Mouse (Mus musculus) neural tube, embryonic 12.5 days (tissue): ENCODE data around the gene Zfp296. TPM values are rescaled to one million over a fixed set of nuclear protein-coding genes. Genes with fewer than 3 reads are reported as not detected.

Experiments used
- ATAC-seq: fragments of 200-750 bp; cut with Nextera tagmentation; 2 replicates; pipeline ENCODE4 v1.8.0; 2017; ENCODE audit warnings: low read depth, mild to moderate bottlenecking, moderate TSS enrichment, moderate library complexity; ENCODE audit not compliant: low FRiP score
- H3K27ac ChIP-seq: fragments of 300-500 bp; sonication (generic); 2 replicates; pipeline ENCODE4 v1.5.1; 2016
- H3K27me3 ChIP-seq: fragments of 300-500 bp; sonication (generic); replicated peaks from 2 replicates; pipeline ENCODE4 v1.6.1; 2016; ENCODE audit warnings: mild to moderate bottlenecking
- H3K36me3 ChIP-seq: fragments of 300-500 bp; sonication (generic); 2 replicates; pipeline ENCODE4 v1.6.1; 2016; ENCODE audit warnings: mild to moderate bottlenecking
- H3K4me1 ChIP-seq: fragments of 300-500 bp; sonication (generic); 2 replicates; pipeline ENCODE4 v1.6.1; 2016
- H3K4me2 ChIP-seq: fragments of 300-500 bp; sonication (generic); replicated peaks from 2 replicates; pipeline ENCODE4 v1.6.1; 2016; ENCODE audit warnings: mild to moderate bottlenecking
- H3K4me3 ChIP-seq: fragments of 300-500 bp; sonication (generic); 2 replicates; pipeline ENCODE4 v1.5.1; 2016
- H3K9ac ChIP-seq: fragments of 300-500 bp; sonication (generic); 2 replicates; pipeline ENCODE4 v1.6.1; 2016; ENCODE audit warnings: mild to moderate bottlenecking
- H3K9me3 ChIP-seq: fragments of 300-500 bp; sonication (generic); 2 replicates; pipeline ENCODE4 v1.6.1; 2016; ENCODE audit warnings: mild to moderate bottlenecking
- WGBS: fragments of 180-500 bp; shearing (Covaris S2); methylation state at CpG from one replicate; pipeline ENCODE4 v1.1.7; 2016; 5-methylcytosine and 5-hydroxymethylcytosine counted together
- polyA plus RNA-seq: library from polyadenylated mRNA; unstranded; fragments of >200 nt; fragmentation: Nextera tagmentation; extraction: Ambion mirVana; gene quantifications from 2 replicates; pipeline ENCODE4 v1.2.1, GENCODE M21; 2016

Gene Zfp296
- polyA plus RNA-seq = 0.30 TPM in 1 of 2 replicates, not detected in the other

DNA sequence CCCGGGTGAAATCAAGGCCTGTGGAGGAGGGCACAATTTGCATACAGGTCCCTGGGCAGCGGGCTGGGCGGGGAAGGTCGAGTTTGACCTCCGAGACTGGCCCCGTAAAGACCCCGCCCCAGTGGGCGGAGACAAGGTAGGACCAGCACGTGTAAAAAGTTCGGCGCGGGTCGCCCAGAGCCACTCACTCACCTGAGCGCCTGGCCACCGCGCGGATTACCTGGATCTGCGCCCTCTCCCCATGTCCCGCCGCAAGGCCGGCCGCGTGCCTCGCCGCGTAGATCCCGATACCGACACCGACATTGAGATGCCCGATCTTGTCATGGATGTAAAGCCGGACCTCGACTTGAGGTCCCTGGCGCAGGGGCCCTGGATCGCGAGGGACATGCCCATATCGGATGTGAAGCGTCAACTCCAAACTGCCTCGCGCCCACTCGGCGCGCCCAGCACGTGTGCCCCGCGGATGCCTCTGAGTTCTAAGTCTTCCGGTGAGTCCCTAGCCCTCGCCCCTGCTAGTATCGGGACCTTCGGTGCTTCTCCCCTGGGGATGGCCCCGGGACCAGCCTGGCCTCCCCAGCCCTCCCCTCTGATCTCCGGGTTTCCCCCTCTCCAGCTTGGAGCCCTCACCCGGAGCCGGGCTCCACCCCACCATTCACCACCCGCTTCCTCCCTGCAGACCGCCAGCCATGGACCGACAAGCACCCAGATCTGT lies at the start of gene Zfp296, which contains the start of gene Gemin7:
Gene Zfp296 (plus strand): TSS at position 147 of the 712 bp plus-strand sequence.
Gene Gemin7 (minus strand): TSS at position 455 of the 712 bp plus-strand sequence.
- peak within 1 kb of the TSS; percentile 56 for H3K4me2 ChIP-seq
- H3K9ac ChIP-seq = peak within 1 kb of the TSS; percentile 40; the same call in 1 of the 2 replicates
- peak within 1 kb of the TSS; percentile 30 for H3K4me3 ChIP-seq
- no peak for ATAC-seq
- no peak within 1 kb of the TSS for H3K27ac ChIP-seq
- whole genome bisulfite sequencing = under 1% methylated on average over 56 of the region's 56 CpGs
- peaks cover 22% of the 10 kb centered on the region for H3K36me3 ChIP-seq
- H3K9me3 ChIP-seq = no peaks in the 10 kb centered on the region
- peaks cover 55% of the 10 kb centered on the region for H3K27me3 ChIP-seq
- H3K4me1 ChIP-seq = peaks cover 20% of the 10 kb centered on the region

DNA sequence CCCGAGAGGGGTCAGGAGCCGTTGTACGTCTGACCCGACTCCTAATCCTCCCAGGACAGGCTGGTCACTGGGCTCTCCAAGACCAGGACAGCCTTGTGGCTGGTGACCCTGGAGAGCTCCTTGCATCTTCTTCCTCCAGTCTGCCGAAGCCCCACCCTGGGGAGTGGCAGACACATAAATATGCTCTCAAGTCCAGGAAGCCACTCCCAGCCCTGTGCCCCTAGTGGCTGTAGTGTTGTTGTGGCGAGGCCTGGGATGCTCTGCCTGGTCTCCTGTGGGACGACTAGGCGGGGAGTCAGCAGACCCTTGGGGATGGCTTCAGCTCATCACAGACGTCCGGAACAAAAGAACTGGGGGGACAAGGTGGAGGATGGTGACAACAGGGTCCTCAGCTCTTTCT lies 46.0 kb upstream of the Zfp296 start:
- WGBS = 72% methylated on average over 10 of the region's 10 CpGs
- Histone ChIP-seq H3K9me3 (no peaks in the 10 kb centered on the region), H3K9ac (no peak overlapping the region), H3K36me3 (peaks cover 71% of the 10 kb centered on the region), H3K4me3 (no peak overlapping the region), H3K27me3 (no peaks in the 10 kb centered on the region), H3K4me2 (no peak overlapping the region), H3K27ac (no peak overlapping the region), H3K4me1 (no peaks in the 10 kb centered on the region)
- no peak for ATAC-seq

DNA sequence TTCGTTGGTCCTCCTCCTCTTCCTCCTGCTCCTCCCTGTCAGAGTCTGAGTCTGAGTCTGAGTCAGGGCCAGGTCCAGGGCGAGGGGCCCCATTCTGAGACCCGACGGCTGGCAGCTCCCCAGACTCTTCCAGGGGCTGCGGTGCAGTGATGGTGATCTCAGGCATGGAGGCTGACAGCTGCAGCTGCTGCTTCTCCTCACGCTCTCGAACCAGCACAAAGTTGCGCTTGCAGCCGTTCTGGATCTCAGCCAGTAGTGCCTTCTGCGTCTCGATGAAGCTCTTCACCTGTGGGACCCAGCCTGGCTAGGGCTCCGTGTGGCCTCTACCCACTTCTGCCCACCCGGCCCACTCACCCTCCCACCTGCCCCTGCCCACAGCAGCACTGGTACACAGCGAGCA lies 44.8 kb upstream of the Zfp296 start:
- H3K27me3 ChIP-seq = no peaks in the 10 kb centered on the region
- no peaks in the 10 kb centered on the region for H3K9me3 ChIP-seq
- ATAC-seq = no peak
- H3K4me1 ChIP-seq = no peaks in the 10 kb centered on the region
- 91% methylated on average over 14 of the region's 14 CpGs for WGBS
- peaks cover 71% of the 10 kb centered on the region for H3K36me3 ChIP-seq
- H3K4me3 ChIP-seq = no peak overlapping the region
- no peak overlapping the region for H3K4me2 ChIP-seq
- 0 out of 2 replicates have a peak overlapping the region, but pooled peaks have one; percentile 5 for H3K9ac ChIP-seq
- no peak overlapping the region for H3K27ac ChIP-seq

DNA sequence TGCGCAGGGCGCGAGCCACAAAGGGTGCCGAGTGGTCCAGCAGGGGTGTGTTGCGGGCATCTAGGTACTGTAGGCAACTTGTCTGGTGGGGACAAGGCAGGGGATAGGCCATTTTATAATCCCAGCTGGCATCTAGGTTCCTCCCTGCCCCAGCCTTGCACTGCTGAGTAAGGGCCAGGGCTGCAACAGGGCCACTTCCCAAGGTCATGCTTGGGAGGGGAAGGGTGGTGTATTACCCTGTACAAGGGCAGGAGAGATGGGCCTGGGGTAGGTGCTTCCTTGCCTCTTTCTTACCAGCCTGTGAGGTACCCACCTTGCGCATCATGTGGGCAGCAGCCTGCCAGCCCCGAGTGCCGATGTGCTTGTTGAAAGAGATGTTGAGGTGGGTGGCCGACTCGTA lies 42.4 kb upstream of the Zfp296 start:
- Histone ChIP-seq H3K36me3 (peaks cover 61% of the 10 kb centered on the region), H3K4me2 (no peak overlapping the region), H3K27ac (no peak overlapping the region), H3K4me3 (no peak overlapping the region), H3K9me3 (no peaks in the 10 kb centered on the region), H3K27me3 (no peaks in the 10 kb centered on the region), H3K9ac (no peak overlapping the region), H3K4me1 (no peaks in the 10 kb centered on the region)
- no peak for ATAC-seq
- WGBS = 95% methylated on average over 10 of the region's 10 CpGs

DNA sequence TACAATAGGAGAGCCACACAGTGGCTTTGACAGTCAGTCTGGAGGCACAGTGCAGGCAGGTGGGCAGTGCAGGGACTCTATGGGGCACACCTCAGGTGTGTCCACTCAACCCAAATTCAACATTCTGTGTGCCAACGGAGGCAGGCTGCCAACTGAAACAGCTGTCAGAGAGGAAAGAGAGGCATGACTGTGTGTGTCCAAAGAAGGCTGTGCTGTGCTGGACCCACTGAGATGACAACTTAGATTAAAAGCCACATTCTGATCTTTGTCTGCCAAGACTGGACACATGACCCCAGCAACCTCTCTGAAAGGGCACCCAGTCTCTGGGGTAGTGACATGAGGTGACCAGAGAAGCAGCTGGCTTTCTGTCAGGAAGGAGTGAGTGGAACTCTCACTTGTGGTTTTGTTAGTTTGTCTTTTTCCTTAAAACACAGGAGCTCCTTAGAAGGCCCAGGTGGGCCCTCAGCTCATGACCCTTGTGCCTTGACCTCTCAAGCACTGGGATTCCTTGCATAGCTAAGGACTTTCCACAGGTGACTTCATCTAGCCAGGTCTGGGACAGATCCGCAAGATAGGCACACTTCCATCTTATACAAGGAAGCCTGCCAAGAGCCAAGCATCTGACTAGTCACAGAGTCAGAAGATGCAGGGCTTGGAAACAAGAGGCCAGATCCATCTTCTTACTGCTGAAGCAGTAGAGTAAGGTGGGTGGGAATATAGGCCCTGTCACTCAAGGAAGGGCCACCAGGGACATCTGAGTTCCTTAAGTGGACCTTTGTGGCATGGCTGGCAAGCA lies 36.1 kb upstream of the Zfp296 start:
- Histone ChIP-seq H3K27me3 (no peaks in the 10 kb centered on the region), H3K36me3 (no peaks in the 10 kb centered on the region), H3K4me1 (peaks cover 22% of the 10 kb centered on the region), H3K9me3 (no peaks in the 10 kb centered on the region), H3K4me2 (no peak overlapping the region), H3K27ac (no peak overlapping the region), H3K4me3 (no peak overlapping the region), H3K9ac (no peak overlapping the region)
- 97% methylated on average over 2 of the region's 2 CpGs for WGBS
- ATAC-seq = no peak

DNA sequence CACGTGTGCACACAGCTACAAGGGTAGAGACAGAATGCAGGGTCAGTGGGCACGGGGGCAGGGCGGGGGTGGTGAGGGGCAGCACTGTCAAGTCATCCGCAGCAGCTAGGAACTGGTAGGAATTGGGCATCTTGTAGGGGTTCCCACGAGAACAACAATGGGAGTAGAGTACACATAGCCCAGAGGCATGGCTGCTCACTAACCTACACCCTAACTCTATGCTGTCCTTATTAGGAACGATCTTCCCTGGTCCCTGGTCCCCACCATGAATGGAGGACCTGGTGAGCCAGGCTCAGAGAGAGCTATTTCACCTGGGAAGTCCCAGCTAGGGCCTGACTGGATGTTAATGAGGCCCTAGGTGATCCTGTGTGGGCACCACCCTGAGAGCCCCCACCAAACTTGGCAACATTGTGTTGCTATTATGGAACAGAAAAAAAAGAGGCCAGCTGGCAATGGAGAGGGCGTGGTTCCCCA lies 35.4 kb upstream of the Zfp296 start:
- H3K4me1 ChIP-seq = peaks cover 22% of the 10 kb centered on the region
- no peaks in the 10 kb centered on the region for H3K36me3 ChIP-seq
- peak overlapping the region; percentile 19; the same call in 1 of the 2 replicates for H3K4me2 ChIP-seq
- H3K9ac ChIP-seq = no peak overlapping the region
- no peaks in the 10 kb centered on the region for H3K27me3 ChIP-seq
- no peak overlapping the region for H3K27ac ChIP-seq
- peak; percentile 62 for ATAC-seq
- 74% methylated on average over 7 of the region's 7 CpGs for WGBS
- no peak overlapping the region for H3K4me3 ChIP-seq
- H3K9me3 ChIP-seq = no peaks in the 10 kb centered on the region

DNA sequence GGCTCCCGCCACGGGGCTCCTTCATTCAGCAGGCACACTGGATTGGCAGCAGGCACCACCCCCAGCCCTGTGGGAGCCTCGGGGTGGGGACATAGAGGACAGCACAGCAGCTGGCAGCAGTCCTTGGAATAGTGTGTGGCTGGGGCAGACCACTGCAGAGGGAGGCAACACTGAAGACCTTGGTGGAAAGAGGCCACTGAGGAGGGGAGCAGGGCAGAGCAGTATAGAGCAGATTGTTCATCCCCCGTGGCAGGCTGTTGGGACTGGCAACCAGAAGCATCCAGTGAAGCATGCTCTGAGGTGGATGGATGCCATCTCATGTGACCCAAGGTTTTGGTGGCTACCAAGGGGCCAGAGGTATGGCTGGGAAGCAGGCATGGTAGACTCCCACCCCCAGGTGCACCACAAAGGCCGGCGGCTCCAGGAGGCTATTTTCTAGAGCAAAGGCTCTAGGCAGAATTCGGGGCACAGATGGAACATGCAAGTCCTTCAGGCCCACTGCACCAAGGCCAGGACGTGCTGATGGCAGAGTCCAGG lies 34.9 kb upstream of the Zfp296 start:
- no peak overlapping the region for H3K4me3 ChIP-seq
- no peaks in the 10 kb centered on the region for H3K9me3 ChIP-seq
- no peak overlapping the region for H3K27ac ChIP-seq
- 71% methylated on average over 8 of the region's 8 CpGs for WGBS
- peaks cover 22% of the 10 kb centered on the region for H3K4me1 ChIP-seq
- H3K36me3 ChIP-seq = no peaks in the 10 kb centered on the region
- H3K27me3 ChIP-seq = no peaks in the 10 kb centered on the region
- H3K9ac ChIP-seq = no peak overlapping the region
- peak overlapping the region; percentile 19; the same call in 1 of the 2 replicates for H3K4me2 ChIP-seq
- ATAC-seq = peak; percentile 83

DNA sequence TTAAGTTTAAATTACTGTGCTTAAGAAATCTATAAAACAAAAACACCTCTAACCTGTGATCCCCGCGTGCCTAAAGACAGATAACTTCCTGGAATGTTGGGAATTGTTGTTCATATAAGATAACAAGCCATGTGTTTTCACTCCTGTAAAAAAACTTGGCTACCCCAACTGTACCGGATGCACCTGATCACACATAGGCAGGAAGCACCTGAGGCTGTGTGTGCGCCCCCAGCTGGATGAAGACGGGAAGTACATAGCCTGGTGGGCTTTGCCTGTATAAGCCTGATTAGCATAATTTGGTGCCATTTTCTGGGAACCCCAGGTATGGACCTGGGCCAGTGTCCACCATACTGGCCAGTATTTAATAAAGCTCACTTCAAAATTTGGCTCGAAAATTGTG lies 33.5 kb upstream of the Zfp296 start:
- H3K27me3 ChIP-seq = no peaks in the 10 kb centered on the region
- no peak overlapping the region for H3K27ac ChIP-seq
- no peak overlapping the region for H3K9ac ChIP-seq
- WGBS = 57% methylated on average over 6 of the region's 6 CpGs
- no peaks in the 10 kb centered on the region for H3K36me3 ChIP-seq
- H3K4me3 ChIP-seq = no peak overlapping the region
- peaks cover 27% of the 10 kb centered on the region for H3K4me1 ChIP-seq
- H3K4me2 ChIP-seq = no peak overlapping the region
- H3K9me3 ChIP-seq = no peaks in the 10 kb centered on the region
- ATAC-seq = no peak

DNA sequence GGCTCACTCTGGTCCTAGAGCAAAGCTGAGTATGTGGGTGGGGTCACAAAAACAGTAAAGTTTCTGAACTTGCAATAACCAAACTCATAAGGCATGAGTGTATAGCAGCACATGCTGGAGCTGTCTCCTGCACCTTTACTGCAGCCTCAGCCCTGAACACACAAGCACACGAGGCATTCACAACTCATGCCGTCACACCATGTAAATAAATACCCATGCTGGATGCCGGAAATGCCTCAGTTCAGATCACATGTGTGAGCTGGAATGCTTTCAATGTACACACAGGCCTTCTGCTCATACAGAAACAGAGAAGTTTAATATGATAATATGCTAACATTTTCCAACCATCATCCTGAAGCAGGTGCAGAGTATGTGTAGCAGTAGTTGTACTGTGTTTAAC lies 31.1 kb upstream of the Zfp296 start:
- ATAC-seq = no peak
- Histone ChIP-seq H3K4me3 (no peak overlapping the region), H3K4me1 (peaks cover 27% of the 10 kb centered on the region), H3K9me3 (no peaks in the 10 kb centered on the region), H3K36me3 (no peaks in the 10 kb centered on the region), H3K27ac (no peak overlapping the region), H3K27me3 (no peaks in the 10 kb centered on the region), H3K4me2 (no peak overlapping the region), H3K9ac (no peak overlapping the region)
- 80% methylated on average over 3 of the region's 3 CpGs for WGBS

DNA sequence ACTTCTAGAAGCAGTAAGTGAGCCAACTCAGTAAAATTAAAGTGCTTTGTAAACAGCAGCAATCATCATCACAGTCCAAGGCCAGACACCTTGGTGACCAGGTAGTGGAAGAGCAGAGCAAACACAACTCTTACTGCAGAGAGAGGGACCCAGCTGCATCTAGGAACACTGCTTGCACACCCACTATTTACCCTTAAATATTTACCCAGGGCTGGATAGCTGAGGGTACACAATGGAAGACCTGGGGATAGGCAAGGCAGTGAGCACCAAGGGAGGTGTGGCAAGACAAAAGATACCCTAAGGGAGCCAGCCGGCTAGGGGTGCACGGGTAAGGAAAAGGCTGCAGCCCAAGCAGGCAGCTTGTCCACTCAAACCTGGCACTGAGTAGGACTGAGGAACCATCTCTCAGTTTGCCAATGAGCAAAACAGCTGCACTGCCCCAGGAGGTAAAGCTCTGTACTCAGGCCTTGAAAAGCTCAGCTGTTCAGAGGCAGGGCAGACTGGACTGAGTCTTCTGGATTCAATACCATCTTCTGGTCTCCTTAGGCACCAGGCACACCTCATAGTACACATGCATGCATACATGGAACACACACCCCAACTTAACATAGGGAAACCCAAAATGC lies 29.6 kb upstream of the Zfp296 start:
- no peak overlapping the region for H3K9ac ChIP-seq
- H3K9me3 ChIP-seq = no peaks in the 10 kb centered on the region
- H3K36me3 ChIP-seq = peaks cover 3% of the 10 kb centered on the region; the same call in 1 of the 2 replicates
- H3K4me2 ChIP-seq = no peak overlapping the region
- no peak for ATAC-seq
- H3K27me3 ChIP-seq = no peaks in the 10 kb centered on the region
- H3K4me1 ChIP-seq = peaks cover 21% of the 10 kb centered on the region
- H3K27ac ChIP-seq = no peak overlapping the region
- WGBS = 80% methylated on average over 2 of the region's 2 CpGs
- H3K4me3 ChIP-seq = no peak overlapping the region

DNA sequence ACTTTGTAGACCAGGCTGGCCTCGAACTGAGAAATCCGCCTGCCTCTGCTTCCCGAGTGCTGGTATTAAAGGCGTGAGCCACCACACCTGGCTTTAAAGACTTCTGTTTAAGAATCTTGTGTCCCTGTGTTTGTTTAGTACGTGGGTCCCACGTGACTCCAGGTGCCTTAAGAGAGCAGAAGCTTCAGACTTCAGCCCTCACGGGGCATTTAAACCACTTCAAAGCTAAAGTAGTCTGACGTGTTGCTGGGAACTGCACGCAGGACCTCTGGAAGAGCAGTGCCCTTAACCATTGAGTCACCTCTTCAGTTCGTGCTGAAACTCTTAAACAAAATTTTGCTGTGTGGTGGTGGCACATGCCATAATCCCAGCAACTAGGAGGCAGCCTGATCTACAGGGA lies 27.7 kb upstream of the Zfp296 start:
- no peaks in the 10 kb centered on the region for H3K27me3 ChIP-seq
- no peak overlapping the region for H3K27ac ChIP-seq
- WGBS = 88% methylated on average over 10 of the region's 10 CpGs
- no peak for ATAC-seq
- H3K9ac ChIP-seq = no peak overlapping the region
- peaks cover 19% of the 10 kb centered on the region for H3K36me3 ChIP-seq
- H3K4me3 ChIP-seq = no peak overlapping the region
- H3K4me2 ChIP-seq = no peak overlapping the region
- peaks cover 35% of the 10 kb centered on the region; the same call in 1 of the 2 replicates for H3K4me1 ChIP-seq
- H3K9me3 ChIP-seq = no peaks in the 10 kb centered on the region

DNA sequence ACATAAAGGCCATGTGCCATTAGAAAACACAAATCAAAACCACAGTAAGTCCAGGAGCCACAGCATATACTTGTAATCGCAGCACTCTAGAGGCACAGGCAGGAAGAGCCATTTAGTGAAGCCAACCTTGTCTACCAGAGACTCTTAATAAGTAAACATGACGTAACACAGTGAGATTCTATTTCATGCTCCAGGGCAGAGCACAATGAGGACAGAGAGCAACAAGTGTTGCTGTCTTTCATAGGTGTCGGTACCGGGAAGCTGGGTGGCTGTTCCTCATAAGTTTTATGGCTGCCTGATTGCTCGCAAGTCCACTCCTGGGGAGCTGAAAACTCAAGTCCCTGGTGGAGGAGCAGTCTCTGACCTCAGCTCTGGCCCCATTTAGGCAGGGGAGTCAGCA lies 25.5 kb upstream of the Zfp296 start:
- Histone ChIP-seq H3K27me3 (no peaks in the 10 kb centered on the region), H3K4me3 (no peak overlapping the region), H3K9ac (no peak overlapping the region), H3K9me3 (no peaks in the 10 kb centered on the region), H3K36me3 (peaks cover 28% of the 10 kb centered on the region), H3K4me2 (no peak overlapping the region), H3K4me1 (peaks cover 33% of the 10 kb centered on the region; the same call in 1 of the 2 replicates), H3K27ac (no peak overlapping the region)
- WGBS = 70% methylated on average over 5 of the region's 5 CpGs
- no peak for ATAC-seq
